Mouse (Mus musculus): ENCODE results near the gene Zbtb8b. TPM values are rescaled to one million over a fixed set of nuclear protein-coding genes. Genes with fewer than 3 reads are reported as not detected.
A peak's percentile ranks its signal among the peaks of the same experiment; 100 is the strongest.
"Not testable (repeated sequence)": the region's sequence is repeated elsewhere in the genome, so short reads cannot be mapped to it uniquely, and the experiment has no call there.

The Zbtb8b gene
- polyA plus RNA-seq, 2 experiments = 0.87 to 1.3 TPM

- no peak overlapping the region for H3K9ac ChIP-seq (ENCODE audit: low read depth, low read length, severe bottlenecking)
- DNase-seq (ENCODE audit: low spot score) (no peak), ATAC-seq (ENCODE audit: low FRiP score, low read depth) (no peak)
- no peaks in the 10 kb centered on the region for H3K9me3 ChIP-seq (ENCODE audit: control insufficient read depth, low read length)
- no peak overlapping the region for H3K4me2 ChIP-seq (replicated peaks; ENCODE audit: low read depth, low read length, severe bottlenecking)
- H3K4me3 ChIP-seq (replicated peaks; ENCODE audit: low read length) = no peak overlapping the region
- no peak for TF ChIP-seq POLR2A (IDR thresholded peaks at IDR 0.05; ENCODE audit: borderline replicate concordance, extremely low read depth, insufficient read depth, insufficient read length)
- WGBS = 86% methylated on average over 24 of the region's 24 CpGs
- no peaks in the 10 kb centered on the region for H3K27me3 ChIP-seq (ENCODE audit: control insufficient read depth, insufficient read depth, low read length)
- no peak overlapping the region for H3K27ac ChIP-seq (replicated peaks; ENCODE audit: low read depth, low read length)
- peaks cover 8% of the 10 kb centered on the region for H3K4me1 ChIP-seq (ENCODE audit: control insufficient read depth, insufficient read depth, low read length)
- peaks cover 48% of the 10 kb centered on the region for H3K36me3 ChIP-seq (ENCODE audit: control insufficient read depth, insufficient read depth, low read length)
These were observed 22.7 kb upstream of the Zbtb8b start for GRCm38 (mm10) chr4:129463097-129464059.

- ATAC-seq (ENCODE audit: low FRiP score, low read depth) (no peak), DNase-seq (ENCODE audit: low spot score) (no peak)
- Histone ChIP-seq H3K36me3 (ENCODE audit: control insufficient read depth, insufficient read depth, low read length) (peaks cover 35% of the 10 kb centered on the region), H3K27me3 (ENCODE audit: control insufficient read depth, insufficient read depth, low read length) (no peaks in the 10 kb centered on the region), H3K4me3 (replicated peaks; ENCODE audit: low read length) (peak overlapping the region; percentile 98), H3K9ac (ENCODE audit: low read depth, low read length, severe bottlenecking) (peak overlapping the region; percentile 82), H3K4me2 (replicated peaks; ENCODE audit: low read depth, low read length, severe bottlenecking) (peak overlapping the region; percentile 78), H3K27ac (replicated peaks; ENCODE audit: low read depth, low read length) (no peak overlapping the region), H3K9me3 (ENCODE audit: control insufficient read depth, low read length) (no peaks in the 10 kb centered on the region), H3K4me1 (ENCODE audit: control insufficient read depth, insufficient read depth, low read length) (peaks cover 8% of the 10 kb centered on the region)
- WGBS = 49% methylated on average over 3 of the region's 3 CpGs
- no peak for TF ChIP-seq POLR2A (IDR thresholded peaks at IDR 0.05; ENCODE audit: borderline replicate concordance, extremely low read depth, insufficient read depth, insufficient read length)
These were observed 21.5 kb upstream of the Zbtb8b start for GRCm38 (mm10) chr4:129462118-129462517.

- no peaks in the 10 kb centered on the region for H3K9me3 ChIP-seq (ENCODE audit: control insufficient read depth, low read length)
- DNase-seq (ENCODE audit: low spot score) (peak; percentile 100), ATAC-seq (ENCODE audit: low FRiP score, low read depth) (peak; percentile 99)
- peaks cover 8% of the 10 kb centered on the region for H3K4me1 ChIP-seq (ENCODE audit: control insufficient read depth, insufficient read depth, low read length)
- H3K27me3 ChIP-seq (ENCODE audit: control insufficient read depth, insufficient read depth, low read length) = no peaks in the 10 kb centered on the region
- WGBS = under 1% methylated on average over 38 of the region's 46 CpGs
- H3K36me3 ChIP-seq (ENCODE audit: control insufficient read depth, insufficient read depth, low read length) = peaks cover 28% of the 10 kb centered on the region
- H3K27ac ChIP-seq (replicated peaks; ENCODE audit: low read depth, low read length) = peak within 1 kb of the TSS; percentile 85
- peak within 1 kb of the TSS; percentile 78 for H3K4me2 ChIP-seq (replicated peaks; ENCODE audit: low read depth, low read length, severe bottlenecking)
- peak within 1 kb of the TSS; percentile 98 for H3K4me3 ChIP-seq (replicated peaks; ENCODE audit: low read length)
- TF ChIP-seq POLR2A (IDR thresholded peaks at IDR 0.05; ENCODE audit: borderline replicate concordance, extremely low read depth, insufficient read depth, insufficient read length) = peak; percentile 92; the same call in 1 of the 2 replicates
- H3K9ac ChIP-seq (ENCODE audit: low read depth, low read length, severe bottlenecking) = peak within 1 kb of the TSS; percentile 82
These were observed 20.7 kb upstream of the Zbtb8b start, which contains the start of gene Bsdc1 for GRCm38 (mm10) chr4:129461183-129461960. TSS of gene Bsdc1 (plus strand) at chr4:129461581.

GRCm38 (mm10) chr4:129460827-129461182 is 20.2 kb upstream of the Zbtb8b start:
- H3K27ac ChIP-seq (replicated peaks; ENCODE audit: low read depth, low read length) = peak overlapping the region; percentile 85
- DNase-seq (ENCODE audit: low spot score) (peak; percentile 7), ATAC-seq (ENCODE audit: low FRiP score, low read depth) (peak; percentile 6; the same call in 1 of the 2 replicates)
- no peaks in the 10 kb centered on the region for H3K9me3 ChIP-seq (ENCODE audit: control insufficient read depth, low read length)
- no peaks in the 10 kb centered on the region for H3K27me3 ChIP-seq (ENCODE audit: control insufficient read depth, insufficient read depth, low read length)
- H3K36me3 ChIP-seq (ENCODE audit: control insufficient read depth, insufficient read depth, low read length) = peaks cover 22% of the 10 kb centered on the region
- peak overlapping the region; percentile 74 for H3K4me2 ChIP-seq (replicated peaks; ENCODE audit: low read depth, low read length, severe bottlenecking)
- H3K4me1 ChIP-seq (ENCODE audit: control insufficient read depth, insufficient read depth, low read length) = peaks cover 8% of the 10 kb centered on the region
- H3K9ac ChIP-seq (ENCODE audit: low read depth, low read length, severe bottlenecking) = peak overlapping the region; percentile 58
- 0% methylated on average over 4 of the region's 4 CpGs for WGBS
- H3K4me3 ChIP-seq (replicated peaks; ENCODE audit: low read length) = peak overlapping the region; percentile 98
- TF ChIP-seq POLR2A (IDR thresholded peaks at IDR 0.05; ENCODE audit: borderline replicate concordance, extremely low read depth, insufficient read depth, insufficient read length) = no peak

GRCm38 (mm10) chr4:129459726-129460125 is 19.1 kb upstream of the Zbtb8b start:
- TF ChIP-seq POLR2A (IDR thresholded peaks at IDR 0.05; ENCODE audit: borderline replicate concordance, extremely low read depth, insufficient read depth, insufficient read length) = no peak

GRCm38 (mm10) chr4:129457311-129457710 is 16.7 kb upstream of the Zbtb8b start:
- H3K9ac ChIP-seq (ENCODE audit: low read depth, low read length, severe bottlenecking); ATAC-seq (ENCODE audit: low FRiP score, low read depth); H3K27me3 ChIP-seq (ENCODE audit: control insufficient read depth, insufficient read depth, low read length); H3K4me3 ChIP-seq (replicated peaks; ENCODE audit: low read length); H3K36me3 ChIP-seq (ENCODE audit: control insufficient read depth, insufficient read depth, low read length); H3K4me2 ChIP-seq (replicated peaks; ENCODE audit: low read depth, low read length, severe bottlenecking); H3K9me3 ChIP-seq (ENCODE audit: control insufficient read depth, low read length); H3K27ac ChIP-seq (replicated peaks; ENCODE audit: low read depth, low read length); DNase-seq (ENCODE audit: low spot score); H3K4me1 ChIP-seq (ENCODE audit: control insufficient read depth, insufficient read depth, low read length): not testable (repeated sequence)
- 63% methylated on average over 2 of the region's 2 CpGs for WGBS

More at GRCm38 (mm10) chr4:129459726-129460125, 19.1 kb upstream of the Zbtb8b start:
- Histone ChIP-seq H3K4me1 (ENCODE audit: control insufficient read depth, insufficient read depth, low read length) (peaks cover 8% of the 10 kb centered on the region), H3K4me3 (replicated peaks; ENCODE audit: low read length) (no peak overlapping the region), H3K9ac (ENCODE audit: low read depth, low read length, severe bottlenecking) (no peak overlapping the region), H3K4me2 (replicated peaks; ENCODE audit: low read depth, low read length, severe bottlenecking) (no peak overlapping the region), H3K9me3 (ENCODE audit: control insufficient read depth, low read length) (no peaks in the 10 kb centered on the region), H3K27ac (replicated peaks; ENCODE audit: low read depth, low read length) (no peak overlapping the region), H3K27me3 (ENCODE audit: control insufficient read depth, insufficient read depth, low read length) (no peaks in the 10 kb centered on the region), H3K36me3 (ENCODE audit: control insufficient read depth, insufficient read depth, low read length) (peaks cover 11% of the 10 kb centered on the region)
- WGBS = 88% methylated on average over 3 of the region's 3 CpGs
- no peak for ATAC-seq (ENCODE audit: low FRiP score, low read depth)
- DNase-seq (ENCODE audit: low spot score) = no peak

Data from limb, embryonic 14.5 days (tissue).